Mouse (Mus musculus) embryonic facial prominence, embryonic 13.5 days (tissue): ENCODE measurements around the gene Gm26938. TPM values are rescaled to one million over a fixed set of nuclear protein-coding genes. Genes with fewer than 3 reads are reported as not detected.

Source experiments
- ATAC-seq: fragments of 200-750 bp; cut with Nextera tagmentation; 2 replicates; pipeline ENCODE4 v1.8.0; 2017; ENCODE audit warnings: low read depth; ENCODE audit not compliant: insufficient number of reproducible peaks, insufficient read depth, low FRiP score, low TSS enrichment
- H3K27ac ChIP-seq: fragments of 300-500 bp; sonication (generic); 2 replicates; pipeline ENCODE4 v1.5.1; 2015; ENCODE audit warnings: moderate library complexity, mild to moderate bottlenecking, inconsistent platforms
- H3K27me3 ChIP-seq: fragments of 300-500 bp; sonication (generic); 2 replicates; pipeline ENCODE4 v1.6.1; 2015; ENCODE audit warnings: mild to moderate bottlenecking, inconsistent platforms
- H3K36me3 ChIP-seq: fragments of 300-500 bp; sonication (generic); 2 replicates; pipeline ENCODE4 v1.6.1; 2015; ENCODE audit warnings: mild to moderate bottlenecking, inconsistent platforms
- H3K4me1 ChIP-seq: fragments of 300-500 bp; sonication (generic); 2 replicates; pipeline ENCODE4 v1.6.1; 2015; ENCODE audit warnings: inconsistent platforms
- H3K4me2 ChIP-seq: fragments of 300-500 bp; sonication (generic); 2 replicates; pipeline ENCODE4 v1.6.1; 2015; ENCODE audit warnings: moderate library complexity, mild to moderate bottlenecking, inconsistent platforms
- H3K4me3 ChIP-seq: fragments of 300-500 bp; sonication (generic); 2 replicates; pipeline ENCODE4 v1.5.1; 2015; ENCODE audit warnings: mild to moderate bottlenecking, inconsistent platforms
- H3K9ac ChIP-seq: fragments of 300-500 bp; sonication (generic); 2 replicates; pipeline ENCODE4 v1.6.1; 2015; ENCODE audit warnings: mild to moderate bottlenecking, inconsistent platforms
- H3K9me3 ChIP-seq: fragments of 300-500 bp; sonication (generic); 2 replicates; pipeline ENCODE4 v1.6.1; 2016; ENCODE audit warnings: inconsistent platforms
- WGBS: fragments of 180-500 bp; shearing (Covaris S2); methylation state at CpG from one replicate; pipeline ENCODE4 v1.1.7; 2015; ENCODE audit warnings: mixed read lengths; 5-methylcytosine and 5-hydroxymethylcytosine counted together
- polyA plus RNA-seq: library from polyadenylated mRNA; unstranded; fragments of >200 nt; fragmentation: Nextera tagmentation; extraction: Ambion mirVana; gene quantifications from 2 replicates; pipeline ENCODE4 v1.2.1, GENCODE M21; 2015

Gene Gm26938
- polyA plus RNA-seq, 1 experiment from 2014 or later: 0.90 TPM

GRCm38 (mm10) chr5:139792966-139793337 lies 33.3 kb downstream of the Gm26938 start:
- Histone ChIP-seq H3K4me1 (peaks cover 37% of the 10 kb centered on the region), H3K27ac (no peak overlapping the region), H3K9me3 (no peaks in the 10 kb centered on the region), H3K4me2 (peak overlapping the region; percentile 99), H3K4me3 (peak overlapping the region; percentile 89; the same call in 1 of the 2 replicates), H3K9ac (no peak overlapping the region), H3K36me3 (no peaks in the 10 kb centered on the region), H3K27me3 (0 out of 2 replicates have a peak, but pooled peaks cover 3% of the 10 kb centered on the region)
- 51% methylated on average over 3 of the region's 3 CpGs for WGBS
- no peak for ATAC-seq

GRCm38 (mm10) chr5:139792159-139792775 lies 33.9 kb downstream of the Gm26938 start:
- H3K27ac ChIP-seq: no peak overlapping the region
- H3K4me1 ChIP-seq: peaks cover 30% of the 10 kb centered on the region
- no peaks in the 10 kb centered on the region for H3K36me3 ChIP-seq
- ATAC-seq: no peak
- WGBS: 19% methylated on average over 11 of the region's 11 CpGs
- H3K4me3 ChIP-seq: peak overlapping the region; percentile 89
- 0 out of 2 replicates have a peak, but pooled peaks cover 3% of the 10 kb centered on the region for H3K27me3 ChIP-seq
- no peaks in the 10 kb centered on the region for H3K9me3 ChIP-seq
- peak overlapping the region; percentile 99 for H3K4me2 ChIP-seq
- peak overlapping the region; percentile 80 for H3K9ac ChIP-seq

- Histone ChIP-seq H3K9ac (peak within 1 kb of the TSS; percentile 80), H3K27ac (peak within 1 kb of the TSS; percentile 77), H3K9me3 (no peaks in the 10 kb centered on the region), H3K4me2 (peak within 1 kb of the TSS; percentile 99), H3K36me3 (no peaks in the 10 kb centered on the region), H3K4me1 (peaks cover 23% of the 10 kb centered on the region), H3K27me3 (0 out of 2 replicates have a peak, but pooled peaks cover 3% of the 10 kb centered on the region), H3K4me3 (peak within 1 kb of the TSS; percentile 89)
- WGBS: under 1% methylated on average over 92 of the region's 92 CpGs
- ATAC-seq: peak; percentile 74
Measured at GRCm38 (mm10) chr5:139791227-139792158, 34.7 kb downstream of the Gm26938 start, which contains the start of gene Mafk. Mafk (plus strand) TSS chr5:139791513.

- Histone ChIP-seq H3K36me3 (no peaks in the 10 kb centered on the region), H3K9me3 (no peaks in the 10 kb centered on the region), H3K4me1 (peaks cover 15% of the 10 kb centered on the region), H3K27ac (no peak overlapping the region), H3K4me2 (no peak overlapping the region), H3K9ac (no peak overlapping the region), H3K27me3 (0 out of 2 replicates have a peak, but pooled peaks cover 3% of the 10 kb centered on the region), H3K4me3 (no peak overlapping the region)
- 61% methylated on average over 4 of the region's 4 CpGs for WGBS
- ATAC-seq: no peak
Measured at GRCm38 (mm10) chr5:139789466-139789865, 36.7 kb downstream of the Gm26938 start.

GRCm38 (mm10) chr5:139781406-139781805 lies 44.8 kb downstream of the Gm26938 start:
- Histone ChIP-seq H3K4me2 (no peak overlapping the region), H3K9me3 (no peaks in the 10 kb centered on the region), H3K9ac (no peak overlapping the region), H3K4me1 (no peaks in the 10 kb centered on the region), H3K36me3 (no peaks in the 10 kb centered on the region), H3K27me3 (no peaks in the 10 kb centered on the region), H3K27ac (no peak overlapping the region), H3K4me3 (no peak overlapping the region)
- ATAC-seq: no peak
- WGBS: 83% methylated on average over 8 of the region's 8 CpGs

GRCm38 (mm10) chr5:139776966-139777365 lies 49.2 kb downstream of the Gm26938 start:
- Histone ChIP-seq H3K27me3 (no peaks in the 10 kb centered on the region), H3K4me2 (no peak overlapping the region), H3K9ac (no peak overlapping the region), H3K4me3 (no peak overlapping the region), H3K9me3 (no peaks in the 10 kb centered on the region), H3K27ac (no peak overlapping the region), H3K4me1 (peaks cover 13% of the 10 kb centered on the region), H3K36me3 (peaks cover 21% of the 10 kb centered on the region)
- 85% methylated on average over 5 of the region's 5 CpGs for WGBS
- no peak for ATAC-seq

GRCm38 (mm10) chr5:139775216-139775926 lies 50.8 kb downstream of the Gm26938 start, which contains the start of gene Ints1:
Ints1 (minus strand) TSS chr5:139775674.
- under 1% methylated on average over 55 of the region's 55 CpGs for WGBS
- Histone ChIP-seq H3K9me3 (no peaks in the 10 kb centered on the region), H3K27me3 (no peaks in the 10 kb centered on the region), H3K36me3 (peaks cover 36% of the 10 kb centered on the region), H3K9ac (peak within 1 kb of the TSS; percentile 97), H3K4me3 (peak within 1 kb of the TSS; percentile 100), H3K4me2 (peak within 1 kb of the TSS; percentile 94), H3K27ac (0 out of 2 replicates have a peak within 1 kb of the TSS, but pooled peaks have one; percentile 28), H3K4me1 (peaks cover 13% of the 10 kb centered on the region)
- peak; percentile 78 for ATAC-seq

- Histone ChIP-seq H3K27me3 (no peaks in the 10 kb centered on the region), H3K4me1 (no peaks in the 10 kb centered on the region), H3K4me2 (no peak overlapping the region), H3K27ac (no peak overlapping the region), H3K4me3 (no peak overlapping the region), H3K9me3 (no peaks in the 10 kb centered on the region), H3K9ac (no peak overlapping the region), H3K36me3 (peaks cover 99% of the 10 kb centered on the region)
- no peak for ATAC-seq
- WGBS: 91% methylated on average over 8 of the region's 8 CpGs
Measured at GRCm38 (mm10) chr5:139768216-139768615, 58.0 kb downstream of the Gm26938 start.

- Histone ChIP-seq H3K4me2 (no peak overlapping the region), H3K36me3 (peaks cover 99% of the 10 kb centered on the region), H3K4me3 (no peak overlapping the region), H3K4me1 (no peaks in the 10 kb centered on the region), H3K9me3 (no peaks in the 10 kb centered on the region), H3K27ac (no peak overlapping the region), H3K27me3 (no peaks in the 10 kb centered on the region), H3K9ac (no peak overlapping the region)
- 76% methylated on average over 11 of the region's 11 CpGs for WGBS
- ATAC-seq: no peak
Measured at GRCm38 (mm10) chr5:139764296-139764695, 61.9 kb downstream of the Gm26938 start.

- no peak for ATAC-seq
- no peak overlapping the region for H3K4me2 ChIP-seq
- no peak overlapping the region for H3K4me3 ChIP-seq
- H3K36me3 ChIP-seq: peaks cover 98% of the 10 kb centered on the region
- H3K9me3 ChIP-seq: no peaks in the 10 kb centered on the region
- H3K9ac ChIP-seq: no peak overlapping the region
- WGBS: 87% methylated on average over 16 of the region's 16 CpGs
- H3K27me3 ChIP-seq: no peaks in the 10 kb centered on the region
- no peaks in the 10 kb centered on the region for H3K4me1 ChIP-seq
- no peak overlapping the region for H3K27ac ChIP-seq
Measured at GRCm38 (mm10) chr5:139758096-139758495, 68.1 kb downstream of the Gm26938 start.
